ENCODE assay signal across 10 mouse cellular contexts in genomic region chr5:64682326-64682845, GRCm38 (mm10).
DNase-seq lines count a peak whose midpoint lies in the region; ATAC-seq lines count a peak whose summit lies in the region.
"Had no signal": no experiment of that assay in that cellular context is flagged by ENCODE, and none has a peak within 500 bp of the region (broad histone marks: within the 10 kb centered on the region; RNA-seq: fewer than 3 reads in every experiment).

No protein-coding gene starts in this region.

- no peaks in the 10 kb centered on the region for H3K9me3 ChIP-seq in heart, embryonic 11.5 days (replicated peaks; ENCODE audit: control insufficient read depth, low read length)
- H3K9me3 ChIP-seq in heart, embryonic 13.5 days, result no peaks in the 10 kb centered on the region
- 0 out of 2 replicates have a peak, but pooled peaks cover 2% of the 10 kb centered on the region for H3K9me3 ChIP-seq in forebrain, embryonic 12.5 days
- H3K9me3 ChIP-seq in hindbrain, embryonic 13.5 days, result no peaks in the 10 kb centered on the region; the same call in 1 of the 2 replicates

- no peak overlapping the region for H3K4me3 ChIP-seq in heart, embryonic 11.5 days (ENCODE audit: low read depth, low read length)
- no peak overlapping the region for H3K4me3 ChIP-seq in heart, embryonic 13.5 days
- no peak overlapping the region for H3K4me3 ChIP-seq in forebrain, embryonic 12.5 days (replicated peaks)
- no peak overlapping the region for H3K4me3 ChIP-seq in hindbrain, embryonic 13.5 days
- H3K4me3 ChIP-seq: hindbrain, embryonic 12.5 days had no signal

- no peak overlapping the region for H3K9ac ChIP-seq in heart, embryonic 11.5 days (ENCODE audit: low read depth, low read length)
- H3K9ac ChIP-seq in heart, embryonic 13.5 days, result no peak overlapping the region
- H3K9ac ChIP-seq in forebrain, embryonic 12.5 days, result no peak overlapping the region
- H3K9ac ChIP-seq in hindbrain, embryonic 13.5 days, result no peak overlapping the region
- H3K9ac ChIP-seq: hindbrain, embryonic 12.5 days; liver, embryonic 14.5 days had no signal

- WGBS in heart, embryonic 11.5 days (ENCODE audit: insufficient replicate concordance), result 64% methylated on average over 7 of the region's 7 CpGs
- 52% methylated on average over 7 of the region's 7 CpGs for WGBS in heart, embryonic 13.5 days
- WGBS in forebrain, embryonic 12.5 days, result 94% methylated on average over 7 of the region's 7 CpGs
- 88% methylated on average over 7 of the region's 7 CpGs for WGBS in hindbrain, embryonic 13.5 days

- 0 out of 2 replicates have a peak, but pooled peaks cover 3% of the 10 kb centered on the region for H3K4me1 ChIP-seq in heart, embryonic 11.5 days (ENCODE audit: control insufficient read depth, insufficient read depth, low read length)
- peaks cover 29% of the 10 kb centered on the region for H3K4me1 ChIP-seq in heart, embryonic 13.5 days
- no peaks in the 10 kb centered on the region for H3K4me1 ChIP-seq in forebrain, embryonic 12.5 days
- no peaks in the 10 kb centered on the region for H3K4me1 ChIP-seq in hindbrain, embryonic 13.5 days (replicated peaks)
- H3K4me1 ChIP-seq: hindbrain, embryonic 12.5 days had no signal

- DNase-seq in heart, adult 11 months, result peak; percentile 98
- peak; percentile 34 for DNase-seq in T-cell, adult 2 months (ENCODE audit: low spot score)
- peak; percentile 84 for DNase-seq in lung, postnatal 36 days
- DNase-seq in retina, embryonic 14.5 days (ENCODE audit: low spot score), result no peak

- no peaks in the 10 kb centered on the region for H3K36me3 ChIP-seq in heart, embryonic 11.5 days (ENCODE audit: control insufficient read depth, insufficient read depth, low read length)
- no peaks in the 10 kb centered on the region for H3K36me3 ChIP-seq in heart, embryonic 13.5 days
- H3K36me3 ChIP-seq in forebrain, embryonic 12.5 days (replicated peaks), result no peaks in the 10 kb centered on the region
- H3K36me3 ChIP-seq in hindbrain, embryonic 13.5 days, result no peaks in the 10 kb centered on the region
- H3K36me3 ChIP-seq: hindbrain, embryonic 12.5 days had no signal

- H3K27ac ChIP-seq in heart, embryonic 11.5 days (ENCODE audit: low read depth, low read length), result no peak overlapping the region
- H3K27ac ChIP-seq in heart, embryonic 13.5 days (replicated peaks), result 0 out of 2 replicates have a peak overlapping the region, but pooled peaks have one; percentile 32
- H3K27ac ChIP-seq in forebrain, embryonic 12.5 days, result no peak overlapping the region
- H3K27ac ChIP-seq in hindbrain, embryonic 13.5 days, result no peak overlapping the region
- H3K27ac ChIP-seq: hindbrain, embryonic 12.5 days; liver, embryonic 14.5 days had no signal

- H3K4me2 ChIP-seq in heart, embryonic 11.5 days, result no peak overlapping the region
- no peak overlapping the region for H3K4me2 ChIP-seq in heart, embryonic 13.5 days
- H3K4me2 ChIP-seq in forebrain, embryonic 12.5 days, result no peak overlapping the region
- no peak overlapping the region for H3K4me2 ChIP-seq in hindbrain, embryonic 13.5 days
- H3K4me2 ChIP-seq: hindbrain, embryonic 12.5 days had no signal

- ATAC-seq in heart, embryonic 11.5 days (replicated peaks; ENCODE audit: insufficient number of reproducible peaks, low FRiP score, low TSS enrichment), result no peak
- no peak for ATAC-seq in heart, embryonic 13.5 days (ENCODE audit: extremely low read depth, insufficient number of reproducible peaks, low FRiP score, low TSS enrichment)
- no peak for ATAC-seq in forebrain, embryonic 12.5 days (ENCODE audit: low FRiP score)
- ATAC-seq in hindbrain, embryonic 13.5 days (ENCODE audit: low FRiP score), result no peak

- no peaks in the 10 kb centered on the region for H3K27me3 ChIP-seq in heart, embryonic 11.5 days (ENCODE audit: control insufficient read depth, insufficient read depth, low read length)
- no peaks in the 10 kb centered on the region for H3K27me3 ChIP-seq in heart, embryonic 13.5 days (replicated peaks)
- H3K27me3 ChIP-seq in forebrain, embryonic 12.5 days, result no peaks in the 10 kb centered on the region
- H3K27me3 ChIP-seq in hindbrain, embryonic 13.5 days, result no peaks in the 10 kb centered on the region
- H3K27me3 ChIP-seq: hindbrain, embryonic 12.5 days had no signal
